Mouse (Mus musculus) lung, embryonic 15.5 days (tissue): ENCODE measurements around the gene Pepd. TPM values are rescaled to one million over a fixed set of nuclear protein-coding genes. Genes with fewer than 3 reads are reported as not detected.

Experiments
- ATAC-seq: fragments of 200-750 bp; cut with Nextera tagmentation; 2 replicates; pipeline ENCODE4 v1.8.0; 2017; ENCODE audit warnings: moderate number of reproducible peaks, borderline replicate concordance; ENCODE audit not compliant: low FRiP score, low TSS enrichment; ENCODE audit errors: extremely low read depth
- H3K27ac ChIP-seq: fragments of 300-500 bp; sonication (generic); 2 replicates; pipeline ENCODE4 v1.5.1; 2015; ENCODE audit warnings: moderate library complexity, mild to moderate bottlenecking, inconsistent platforms
- H3K27me3 ChIP-seq: fragments of 300-500 bp; sonication (generic); 2 replicates; pipeline ENCODE4 v1.6.1; 2015; ENCODE audit warnings: inconsistent platforms
- H3K36me3 ChIP-seq: fragments of 300-500 bp; sonication (generic); 2 replicates; pipeline ENCODE4 v1.6.1; 2015; ENCODE audit warnings: inconsistent platforms
- H3K4me1 ChIP-seq: fragments of 300-500 bp; sonication (generic); 2 replicates; pipeline ENCODE4 v1.6.1; 2015; ENCODE audit warnings: inconsistent platforms
- H3K4me2 ChIP-seq: fragments of 300-500 bp; sonication (generic); 2 replicates; pipeline ENCODE4 v1.6.1; 2015; ENCODE audit warnings: inconsistent platforms, mild to moderate bottlenecking, moderate library complexity
- H3K4me3 ChIP-seq: fragments of 300-500 bp; sonication (generic); 2 replicates; pipeline ENCODE4 v1.5.1; 2015; ENCODE audit warnings: mild to moderate bottlenecking, inconsistent platforms
- H3K9ac ChIP-seq: fragments of 300-500 bp; sonication (generic); 2 replicates; pipeline ENCODE4 v1.6.1; 2015; ENCODE audit warnings: inconsistent platforms
- H3K9me3 ChIP-seq: fragments of 300-500 bp; sonication (generic); 2 replicates; pipeline ENCODE4 v1.6.1; 2016; ENCODE audit warnings: inconsistent platforms
- WGBS: fragments of 180-500 bp; shearing (Covaris S2); methylation state at CpG from one replicate; pipeline ENCODE4 v1.1.7; 2015; 5-methylcytosine and 5-hydroxymethylcytosine counted together
- polyA plus RNA-seq: library from polyadenylated mRNA; unstranded; fragments of >200 nt; fragmentation: Nextera tagmentation; extraction: Ambion mirVana; gene quantifications from 2 replicates; pipeline ENCODE4 v1.2.1, GENCODE M21; 2015

Pepd gene
- polyA plus RNA-seq, 1 experiment from 2014 or later = 67.5 TPM

DNA sequence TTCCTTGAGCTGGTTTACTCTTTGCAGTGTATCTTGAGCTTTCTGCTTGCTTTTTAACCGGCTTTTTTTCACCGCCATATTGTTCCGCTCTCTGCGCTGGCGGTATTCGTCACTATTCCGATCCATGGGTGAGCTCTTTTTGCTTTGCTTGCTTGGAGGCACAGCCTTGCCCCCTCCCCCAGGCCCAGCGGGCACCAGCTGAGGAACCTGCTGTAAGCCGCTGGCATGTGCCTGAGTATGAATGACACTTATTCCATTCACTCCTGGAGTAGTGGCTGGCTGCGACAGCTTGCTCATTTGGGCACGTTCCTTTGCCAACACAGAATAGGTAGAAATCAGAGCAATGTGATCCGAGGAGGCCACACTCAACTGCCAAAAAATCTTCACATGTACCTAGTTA is 138.4 kb downstream of the Pepd start:
- no peak overlapping the region for H3K27ac ChIP-seq
- H3K4me1 ChIP-seq = peaks cover 10% of the 10 kb centered on the region
- no peak overlapping the region for H3K9ac ChIP-seq
- H3K4me3 ChIP-seq = no peak overlapping the region
- H3K36me3 ChIP-seq = peaks cover 26% of the 10 kb centered on the region
- no peaks in the 10 kb centered on the region for H3K9me3 ChIP-seq
- H3K4me2 ChIP-seq = no peak overlapping the region
- WGBS = 89% methylated on average over 12 of the region's 12 CpGs
- no peak for ATAC-seq
- H3K27me3 ChIP-seq = no peaks in the 10 kb centered on the region

DNA sequence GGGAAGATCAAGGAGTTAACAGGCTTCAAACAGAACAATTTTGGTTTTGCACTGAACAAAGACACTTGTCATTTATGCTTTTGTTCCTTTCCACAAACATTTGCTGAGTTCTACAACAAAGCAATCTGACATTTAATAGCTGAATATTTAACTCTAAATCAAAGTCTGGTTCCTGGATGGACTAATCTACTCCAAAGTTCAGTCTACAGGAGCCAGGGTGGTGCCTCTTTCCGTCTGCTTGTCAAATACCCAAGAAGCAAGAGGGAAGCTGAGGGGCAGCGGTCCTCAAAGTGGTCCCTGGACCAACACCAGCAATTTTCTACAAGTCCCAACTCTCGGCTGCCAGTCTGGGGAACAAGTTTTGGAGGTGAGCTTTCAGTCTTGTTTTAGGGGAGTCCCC is 141.0 kb downstream of the Pepd start:
- Histone ChIP-seq H3K9me3 (no peaks in the 10 kb centered on the region), H3K4me3 (no peak overlapping the region), H3K4me1 (peaks cover 17% of the 10 kb centered on the region), H3K36me3 (peaks cover 11% of the 10 kb centered on the region), H3K9ac (no peak overlapping the region), H3K27me3 (no peaks in the 10 kb centered on the region), H3K4me2 (no peak overlapping the region), H3K27ac (no peak overlapping the region)
- 87% methylated on average over 3 of the region's 3 CpGs for WGBS
- ATAC-seq = no peak

DNA sequence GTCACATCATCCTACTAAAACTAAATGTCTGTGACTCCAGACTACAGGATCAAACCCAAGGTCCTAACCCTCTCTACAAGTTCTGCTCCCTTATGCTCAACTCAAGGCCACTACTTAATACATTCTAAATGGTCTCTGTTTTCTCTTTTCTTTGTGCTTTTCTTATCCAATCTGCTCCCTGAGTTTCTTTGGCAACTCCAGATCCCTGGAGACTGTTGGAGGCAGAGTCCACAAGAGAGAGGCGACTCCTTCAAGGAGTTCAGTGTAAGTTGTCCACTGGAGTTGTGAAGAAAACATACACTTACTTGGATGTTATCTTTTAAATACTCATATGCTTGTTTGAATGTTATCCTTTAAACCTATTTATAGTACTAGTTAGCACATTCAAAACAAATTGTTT is 142.1 kb downstream of the Pepd start:
- Histone ChIP-seq H3K9me3 (no peaks in the 10 kb centered on the region), H3K4me2 (no peak overlapping the region), H3K9ac (no peak overlapping the region), H3K27me3 (no peaks in the 10 kb centered on the region), H3K36me3 (peaks cover 7% of the 10 kb centered on the region), H3K4me1 (peaks cover 17% of the 10 kb centered on the region), H3K27ac (no peak overlapping the region), H3K4me3 (no peak overlapping the region)
- ATAC-seq = no peak
- WGBS = 87% methylated on average over 1 of the region's 1 CpGs

DNA sequence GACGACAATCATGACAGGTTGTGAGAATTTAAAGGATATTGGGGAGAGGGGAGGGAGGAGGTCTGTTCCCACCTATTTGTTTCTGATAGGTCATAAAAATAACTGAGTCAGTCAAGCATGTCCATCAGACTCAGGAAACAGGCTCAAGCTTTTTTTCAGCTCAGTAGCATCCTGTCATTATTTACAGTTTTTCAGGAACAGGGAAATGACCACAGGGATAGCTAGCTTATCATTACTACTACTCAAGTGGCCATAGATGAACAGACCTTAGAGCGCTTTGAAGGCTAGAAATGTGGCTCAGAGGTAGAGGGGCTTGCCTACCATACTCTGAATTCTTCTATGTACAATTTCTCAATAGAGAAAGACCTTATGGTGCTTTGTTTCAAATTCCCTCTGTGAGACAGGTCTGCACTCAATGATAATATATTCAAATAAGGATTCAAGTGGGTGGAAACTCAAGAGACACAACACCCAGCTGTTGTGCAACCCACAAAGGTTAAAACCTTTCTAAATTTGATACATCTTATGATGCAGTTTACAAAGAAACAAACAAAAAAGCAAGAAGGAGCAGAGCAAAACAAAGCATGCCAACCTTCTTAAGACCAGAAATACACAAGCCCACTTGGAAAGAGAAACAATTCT is 142.9 kb downstream of the Pepd start:
- peak overlapping the region; percentile 82 for H3K4me3 ChIP-seq
- peak overlapping the region; percentile 85; the same call in 1 of the 2 replicates for H3K27ac ChIP-seq
- H3K9ac ChIP-seq = peak overlapping the region; percentile 81
- ATAC-seq = no peak
- H3K27me3 ChIP-seq = no peaks in the 10 kb centered on the region
- WGBS = 47% methylated on average over 2 of the region's 2 CpGs
- peaks cover 17% of the 10 kb centered on the region for H3K4me1 ChIP-seq
- peaks cover 3% of the 10 kb centered on the region; the same call in 1 of the 2 replicates for H3K9me3 ChIP-seq
- peak overlapping the region; percentile 74 for H3K4me2 ChIP-seq
- peaks cover 2% of the 10 kb centered on the region; the same call in 1 of the 2 replicates for H3K36me3 ChIP-seq

DNA sequence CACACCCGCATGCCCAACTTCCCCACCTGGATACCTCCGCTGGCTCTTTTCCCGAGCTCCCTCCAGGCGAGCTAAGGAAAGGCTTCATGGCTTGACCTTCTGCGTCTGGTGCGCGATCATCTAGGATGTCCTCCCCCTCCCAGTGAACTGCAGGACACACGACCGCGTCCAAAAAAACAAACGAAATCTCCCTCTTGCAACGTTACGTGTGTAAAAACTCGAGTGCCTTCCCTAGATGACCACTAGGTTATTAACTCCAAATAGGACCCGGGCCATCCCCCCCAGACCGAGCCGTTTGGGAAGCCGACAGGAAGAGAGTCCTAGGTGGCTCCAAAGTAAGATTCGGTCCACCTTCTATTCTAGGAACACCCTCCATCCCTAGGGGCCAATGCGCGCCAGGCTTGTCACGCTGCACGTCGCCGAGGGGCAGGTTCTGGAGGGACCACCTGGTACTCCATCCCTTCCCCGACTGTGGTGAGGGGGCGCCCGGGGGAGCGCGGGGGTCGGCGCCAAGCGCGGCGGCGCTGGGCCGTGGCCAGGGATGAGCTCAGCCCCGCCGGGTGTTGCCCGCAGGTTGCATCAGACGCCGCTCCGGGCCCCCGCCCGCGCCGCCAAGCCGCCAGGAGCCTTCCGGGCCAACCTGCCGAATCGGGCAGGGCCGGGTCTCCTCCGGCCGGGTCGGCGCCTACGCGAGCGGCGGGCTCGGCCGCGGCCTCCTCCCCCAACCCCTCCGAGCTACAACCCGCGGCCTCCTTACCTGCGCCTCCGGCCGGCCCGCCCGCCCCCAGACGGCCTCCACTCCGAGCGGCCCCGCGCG is 143.6 kb downstream of the Pepd start:
- Histone ChIP-seq H3K4me1 (peaks cover 17% of the 10 kb centered on the region), H3K36me3 (no peaks in the 10 kb centered on the region; the same call in 1 of the 2 replicates), H3K27me3 (no peaks in the 10 kb centered on the region), H3K9ac (peak overlapping the region; percentile 81), H3K4me3 (peak overlapping the region; percentile 82), H3K27ac (peak overlapping the region; percentile 85), H3K9me3 (peaks cover 3% of the 10 kb centered on the region; the same call in 1 of the 2 replicates), H3K4me2 (peak overlapping the region; percentile 74)
- peak; percentile 70 for ATAC-seq
- under 1% methylated on average over 65 of the region's 77 CpGs for WGBS

DNA sequence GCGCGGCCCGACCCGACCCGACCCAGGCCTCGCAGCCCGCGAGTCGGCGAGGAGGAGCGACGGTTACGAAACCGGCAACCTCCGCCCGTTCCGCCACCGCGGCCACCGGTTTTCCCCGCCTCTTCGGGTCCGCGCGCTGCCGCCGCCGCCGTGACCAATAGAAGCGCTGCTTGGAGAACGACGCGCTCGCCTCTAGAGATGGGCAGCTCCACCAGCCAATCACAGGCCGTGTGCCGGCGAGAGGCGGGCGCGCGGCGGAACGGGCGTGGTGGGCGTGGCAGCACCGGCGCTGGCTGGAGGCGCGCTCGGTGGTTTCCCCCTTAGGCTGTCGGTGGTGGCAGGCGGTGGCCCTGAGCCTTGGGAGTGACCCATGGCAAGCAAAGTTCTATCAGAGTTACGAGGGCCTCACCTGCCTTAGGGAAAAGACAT is 144.3 kb downstream of the Pepd start, which contains the start of gene Cebpg:
TSS of gene Cebpg (minus strand) at position 138 of the 429 bp plus-strand sequence.
- H3K36me3 ChIP-seq = no peaks in the 10 kb centered on the region
- peak within 1 kb of the TSS; percentile 74 for H3K4me2 ChIP-seq
- ATAC-seq = peak; percentile 98
- no peaks in the 10 kb centered on the region for H3K27me3 ChIP-seq
- H3K9ac ChIP-seq = peak within 1 kb of the TSS; percentile 81
- H3K27ac ChIP-seq = peak within 1 kb of the TSS; percentile 85
- H3K4me3 ChIP-seq = peak within 1 kb of the TSS; percentile 82
- under 1% methylated on average over 39 of the region's 53 CpGs for WGBS
- peaks cover 17% of the 10 kb centered on the region for H3K4me1 ChIP-seq
- H3K9me3 ChIP-seq = peaks cover 3% of the 10 kb centered on the region; the same call in 1 of the 2 replicates

DNA sequence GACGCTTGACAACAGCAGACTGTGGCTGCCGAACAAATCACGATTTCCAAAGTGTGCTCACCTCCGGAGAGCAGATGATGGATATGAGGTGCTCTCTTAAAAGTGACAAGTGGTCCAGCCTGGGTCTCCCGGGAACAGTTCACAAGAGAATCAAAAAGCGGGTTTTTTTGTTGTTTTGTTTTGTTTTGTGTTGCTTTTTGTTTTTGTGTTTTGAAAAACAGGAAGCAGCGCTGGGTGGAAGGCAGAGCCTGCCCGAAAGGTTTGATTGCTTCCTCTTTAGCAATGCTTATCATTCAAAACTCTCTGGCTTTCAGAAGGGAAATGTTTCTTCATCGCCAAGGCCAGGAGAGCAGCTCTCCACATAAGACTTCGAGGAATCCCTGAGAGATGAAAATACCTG is 144.8 kb downstream of the Pepd start:
- no peaks in the 10 kb centered on the region for H3K27me3 ChIP-seq
- no peaks in the 10 kb centered on the region for H3K36me3 ChIP-seq
- 12% methylated on average over 10 of the region's 10 CpGs for WGBS
- peak overlapping the region; percentile 37; the same call in 1 of the 2 replicates for H3K27ac ChIP-seq
- no peak for ATAC-seq
- peak overlapping the region; percentile 82 for H3K4me3 ChIP-seq
- peak overlapping the region; percentile 59 for H3K4me2 ChIP-seq
- H3K9ac ChIP-seq = peak overlapping the region; percentile 81; the same call in 1 of the 2 replicates
- peaks cover 3% of the 10 kb centered on the region; the same call in 1 of the 2 replicates for H3K9me3 ChIP-seq
- H3K4me1 ChIP-seq = peaks cover 17% of the 10 kb centered on the region

DNA sequence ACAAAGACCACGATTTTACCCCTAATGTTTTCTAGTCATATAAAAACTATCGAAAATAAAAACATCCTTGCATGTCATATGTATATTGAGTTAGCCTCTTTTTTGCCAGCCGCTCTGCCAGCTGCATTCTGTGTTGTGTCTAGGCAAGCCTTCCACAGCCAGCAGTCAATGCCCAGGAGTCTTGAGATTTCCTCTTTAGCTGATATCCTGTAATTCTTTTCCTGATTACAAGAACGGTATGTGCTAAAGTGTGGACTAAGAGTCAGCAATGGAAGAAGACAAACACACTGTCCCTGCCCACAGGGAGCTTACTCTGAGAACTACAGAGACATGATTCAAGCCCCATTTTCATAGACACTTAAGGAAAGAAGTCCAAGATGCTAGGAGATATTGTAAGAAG is 145.4 kb downstream of the Pepd start:
- H3K9ac ChIP-seq = no peak overlapping the region
- H3K4me3 ChIP-seq = no peak overlapping the region
- no peak for ATAC-seq
- H3K9me3 ChIP-seq = peaks cover 3% of the 10 kb centered on the region; the same call in 1 of the 2 replicates
- H3K4me1 ChIP-seq = peaks cover 17% of the 10 kb centered on the region
- no peaks in the 10 kb centered on the region for H3K36me3 ChIP-seq
- no peaks in the 10 kb centered on the region for H3K27me3 ChIP-seq
- WGBS = 76% methylated on average over 4 of the region's 4 CpGs
- H3K4me2 ChIP-seq = no peak overlapping the region
- H3K27ac ChIP-seq = peak overlapping the region; percentile 31; the same call in 1 of the 2 replicates

DNA sequence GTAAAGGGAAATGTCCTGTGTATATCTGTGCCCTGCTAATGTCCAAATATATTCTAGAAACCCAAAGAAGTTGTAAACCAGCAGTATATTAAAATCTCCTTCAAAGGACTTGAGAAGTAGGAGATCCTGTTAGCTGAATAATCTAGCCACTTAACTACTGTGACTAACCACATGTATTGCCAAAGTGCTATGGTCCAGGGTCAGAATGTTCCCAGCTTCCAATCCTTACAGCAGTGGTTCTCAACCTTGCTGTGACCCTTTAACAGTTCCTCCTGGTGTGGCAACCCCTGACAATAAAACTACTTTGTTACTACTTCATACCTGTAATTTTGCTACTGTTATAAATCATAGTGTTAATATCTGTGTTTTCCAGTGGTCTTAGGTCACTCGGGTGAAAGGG is 146.2 kb downstream of the Pepd start:
- no peak overlapping the region for H3K4me3 ChIP-seq
- no peak overlapping the region for H3K27ac ChIP-seq
- no peak for ATAC-seq
- H3K36me3 ChIP-seq = no peaks in the 10 kb centered on the region
- H3K9ac ChIP-seq = no peak overlapping the region
- H3K4me1 ChIP-seq = peaks cover 17% of the 10 kb centered on the region
- H3K27me3 ChIP-seq = no peaks in the 10 kb centered on the region
- H3K4me2 ChIP-seq = no peak overlapping the region
- WGBS = 57% methylated on average over 1 of the region's 1 CpGs
- H3K9me3 ChIP-seq = peaks cover 3% of the 10 kb centered on the region; the same call in 1 of the 2 replicates

DNA sequence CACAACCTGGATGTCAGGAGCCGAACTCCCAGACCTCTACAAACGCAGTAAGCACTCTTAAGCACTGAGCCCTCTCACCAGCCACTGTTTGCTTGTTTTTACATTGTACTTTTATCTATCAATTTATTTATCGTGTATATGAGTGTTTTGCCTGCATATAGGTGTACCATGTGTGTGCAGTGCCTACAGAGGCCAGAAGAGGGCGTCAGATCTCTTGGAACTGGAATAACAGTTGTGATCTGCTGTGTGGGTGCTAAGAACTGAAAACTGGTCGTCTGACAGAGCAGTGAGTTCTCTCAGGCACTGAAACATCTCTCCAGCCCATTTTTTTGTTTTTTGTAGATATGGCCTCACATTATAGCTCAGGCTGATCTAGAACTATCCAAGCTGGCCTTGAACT is 147.3 kb downstream of the Pepd start:
- Histone ChIP-seq H3K27me3 (no peaks in the 10 kb centered on the region), H3K4me1 (peaks cover 17% of the 10 kb centered on the region), H3K9ac (no peak overlapping the region), H3K36me3 (no peaks in the 10 kb centered on the region), H3K9me3 (peaks cover 3% of the 10 kb centered on the region; the same call in 1 of the 2 replicates), H3K4me2 (no peak overlapping the region), H3K27ac (no peak overlapping the region), H3K4me3 (no peak overlapping the region)
- ATAC-seq = no peak
- 63% methylated on average over 5 of the region's 5 CpGs for WGBS

DNA sequence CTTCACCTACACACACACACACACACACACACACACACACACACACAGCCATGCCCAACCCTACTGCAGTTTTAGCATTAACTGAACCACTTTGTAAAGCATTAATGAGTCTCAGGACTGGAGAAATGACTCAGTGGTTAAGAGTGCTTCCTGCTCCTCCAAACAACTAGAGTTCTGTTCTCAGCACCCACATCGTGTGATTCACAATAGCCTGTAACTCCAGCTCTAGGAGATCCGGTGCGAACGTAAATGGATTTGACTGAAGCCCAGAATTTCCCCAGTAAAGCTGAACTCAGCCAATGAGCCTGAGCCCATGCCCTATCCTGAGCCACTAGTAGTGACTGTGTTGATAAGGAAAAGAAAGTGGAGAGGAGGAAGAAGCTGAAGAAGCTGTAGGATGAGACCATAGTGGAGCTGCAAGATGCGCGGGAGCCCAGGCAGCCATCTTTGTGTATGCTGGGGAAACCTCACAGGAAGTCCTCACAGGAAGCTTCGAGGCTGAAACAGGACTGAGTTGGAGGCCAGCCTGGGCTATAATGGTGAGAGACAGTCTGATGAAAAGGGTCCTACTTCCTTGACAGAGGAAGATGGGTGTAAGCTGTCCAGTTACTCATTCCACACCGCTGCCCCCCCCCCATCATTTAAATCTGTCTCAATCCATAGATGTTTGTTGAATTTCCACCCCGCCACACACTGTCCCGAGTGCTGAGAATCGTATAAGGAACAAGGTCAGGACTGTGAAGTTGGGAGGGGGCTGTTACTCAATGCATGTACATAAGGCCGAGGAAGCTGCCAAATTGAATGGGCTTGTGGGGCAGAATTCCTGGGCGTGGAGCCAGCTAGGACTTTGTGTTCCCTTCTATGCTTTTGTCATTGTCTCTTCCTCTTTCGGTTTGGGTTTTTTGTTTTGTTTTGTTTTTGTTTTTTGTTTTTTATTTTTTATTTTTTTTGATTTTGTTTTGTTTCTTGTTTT is 152.4 kb downstream of the Pepd start:
- no peak overlapping the region for H3K4me3 ChIP-seq
- no peaks in the 10 kb centered on the region for H3K27me3 ChIP-seq
- no peak overlapping the region for H3K9ac ChIP-seq
- peak overlapping the region; percentile 38 for H3K27ac ChIP-seq
- peak; percentile 88 for ATAC-seq
- H3K9me3 ChIP-seq = peaks cover 2% of the 10 kb centered on the region; the same call in 1 of the 2 replicates
- no peaks in the 10 kb centered on the region for H3K36me3 ChIP-seq
- no peak overlapping the region for H3K4me2 ChIP-seq
- WGBS = 56% methylated on average over 14 of the region's 14 CpGs
- no peaks in the 10 kb centered on the region; the same call in 1 of the 2 replicates for H3K4me1 ChIP-seq
